Mouse (Mus musculus): ENCODE measurements at regions not wholly inside any gene's neighbourhood (a gene's known extent, or its start where the extent isn't known, plus 50 kb on each side); places are given as distances from the start of the nearest gene placed in this dataset.
"Not testable (repeated sequence)": the region's sequence is repeated elsewhere in the genome, so short reads cannot be mapped to it uniquely, and the experiment has no call there.

GRCm38 (mm10) chr3:22010700-22010991 lies 65.8 kb upstream of the Tbl1xr1 start:
- DNase-seq = not testable (repeated sequence)

GRCm38 (mm10) chr3:22021360-22021935 lies 55.0 kb upstream of the Tbl1xr1 start:
- DNase-seq = no peak

- peak in 1 of 2 experiments; percentile 7 for DNase-seq
Measured at GRCm38 (mm10) chr3:22022418-22022817, 54.0 kb upstream of the Tbl1xr1 start.

- DNase-seq = no peak
Measured at GRCm38 (mm10) chr3:22023049-22023448, 53.4 kb upstream of the Tbl1xr1 start.

- no peak for DNase-seq
Measured at GRCm38 (mm10) chr3:22023551-22023950, 52.9 kb upstream of the Tbl1xr1 start.

DNA sequence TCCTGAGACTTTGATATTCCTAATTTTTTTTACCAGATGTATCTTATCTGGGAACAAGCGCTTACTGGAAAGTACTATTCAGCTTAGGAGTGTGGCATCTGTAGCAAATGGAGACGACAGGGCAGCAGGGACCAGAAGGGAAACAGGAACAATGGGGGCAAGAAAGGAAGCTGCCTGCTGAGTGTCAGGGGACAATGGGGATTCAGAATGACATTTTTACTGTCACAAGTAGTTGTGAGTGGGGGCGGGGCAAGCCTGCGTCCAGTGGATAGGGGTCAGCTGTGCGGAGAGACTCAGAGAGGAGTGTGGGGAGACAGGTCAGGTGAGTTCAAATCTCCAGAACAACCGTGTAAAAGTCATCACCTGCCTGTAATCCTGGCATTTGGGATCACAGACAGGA lies 52.3 kb upstream of the Tbl1xr1 start:
- peak; percentile 23 to 36 for DNase-seq

DNA sequence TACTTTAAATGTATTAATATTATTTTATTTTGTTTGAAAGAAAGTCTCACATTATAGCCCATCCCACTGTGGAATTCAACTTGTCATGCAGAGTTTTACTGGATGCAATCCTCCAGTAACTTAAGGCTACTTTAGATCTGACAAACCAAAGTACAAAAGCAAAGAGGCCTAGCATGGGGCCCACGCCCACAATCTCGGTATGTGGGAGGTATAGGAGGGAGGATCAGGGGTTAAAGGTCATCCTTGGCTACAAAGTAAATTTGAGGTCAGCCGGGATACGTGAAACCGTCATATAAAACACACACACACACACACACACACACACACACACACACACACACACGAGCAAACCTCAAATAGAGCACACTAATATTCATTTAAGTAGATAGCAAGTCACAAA lies 51.3 kb upstream of the Tbl1xr1 start:
- DNase-seq = no peak

DNA sequence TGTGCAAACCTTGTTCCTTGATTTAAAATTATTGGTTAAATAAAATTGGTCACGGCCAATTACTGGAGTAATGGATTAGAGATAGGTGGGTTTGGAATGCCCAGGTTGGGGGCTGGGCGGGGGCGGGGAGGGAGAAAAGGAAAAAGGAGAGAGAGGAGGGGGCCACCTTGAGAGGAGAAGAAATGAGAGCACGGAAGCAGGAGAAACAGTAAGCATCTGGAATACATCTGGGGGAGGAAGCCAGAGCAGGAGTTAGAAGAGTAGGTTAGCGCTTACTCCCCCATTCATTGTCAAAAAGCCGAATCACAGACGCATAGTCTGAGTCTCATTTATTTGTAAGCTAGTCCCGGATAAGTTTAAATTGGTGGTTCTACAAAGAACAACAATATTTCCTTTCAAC lies 50.8 kb upstream of the Tbl1xr1 start:
- no peak for DNase-seq
